Mouse (Mus musculus) small intestine, adult 2 months (tissue): ENCODE data around the gene Txnip.

Source experiments
- CTCF ChIP-seq: fragments of 200-500 bp; IDR thresholded peaks from 2 replicates; pipeline ENCODE4 v1.5.1; 2012; ENCODE audit warnings: low read depth, mild to moderate bottlenecking, control low read depth, inconsistent platforms, low read length, moderate library complexity, mixed read lengths; ENCODE audit not compliant: insufficient replicate concordance, insufficient read length; ENCODE audit errors: extremely low read depth
- POLR2A ChIP-seq: fragments of 200-500 bp; IDR thresholded peaks from 2 replicates; pipeline ENCODE4 v1.6.1; 2012; ENCODE audit warnings: low read depth, mild to moderate bottlenecking, control low read depth, inconsistent platforms, low read length, moderate library complexity

- no peak for TF ChIP-seq CTCF
- TF ChIP-seq POLR2A, result no peak
These were observed 16.3 kb upstream of the Txnip start for GRCm38 (mm10) chr3:96541328-96542078.
